Mouse (Mus musculus) myocyte (in vitro differentiated cells): ENCODE measurements at regions not wholly inside any gene's neighbourhood (a gene's known extent, or its start where the extent isn't known, plus 50 kb on each side); places are given as distances from the start of the nearest gene placed in this dataset.

Experiments used
- CEBPB ChIP-seq: IDR thresholded peaks from 2 replicates; pipeline ENCODE4 v1.6.1; 2011; ENCODE audit warnings: mild to moderate bottlenecking, moderate library complexity; ENCODE audit not compliant: poor library complexity, insufficient read depth, severe bottlenecking
- MAX ChIP-seq: IDR thresholded peaks from one replicate; pipeline ENCODE4 v1.6.1; 2011; ENCODE audit warnings: low read depth, mild to moderate bottlenecking, control low read depth
- MYOD1 ChIP-seq, 3 experiments: IDR thresholded peaks; one replicate each; pipeline ENCODE4 v1.6.1; 2011; ENCODE audit warnings: control low read depth in 2 of 3, low read depth in 2 of 3, mild to moderate bottlenecking in 2 of 3, moderate library complexity in 1 of 3; ENCODE audit not compliant: insufficient read length in 2 of 3, control insufficient read depth in 1 of 3
- MYOG ChIP-seq, 3 experiments: IDR thresholded peaks; one replicate each; pipeline ENCODE4 v1.6.1; 2011; ENCODE audit warnings: control low read depth in 2 of 3, low read depth in 2 of 3, mild to moderate bottlenecking in 2 of 3; ENCODE audit not compliant: insufficient read length in 2 of 3, control insufficient read depth in 1 of 3, insufficient read depth in 1 of 3
- POLR2A ChIP-seq: IDR thresholded peaks from one replicate; pipeline ENCODE4 v1.6.1; 2011; ENCODE audit warnings: low read depth, mild to moderate bottlenecking, control low read depth, moderate library complexity; ENCODE audit not compliant: insufficient read length
- POLR2AphosphoS2 ChIP-seq: IDR thresholded peaks from one replicate; pipeline ENCODE4 v1.6.1; 2011; ENCODE audit warnings: low read depth, control low read depth; ENCODE audit not compliant: insufficient read length
- REST ChIP-seq: IDR thresholded peaks from one replicate; pipeline ENCODE4 v1.6.1; 2011; ENCODE audit warnings: mild to moderate bottlenecking, control low read depth, moderate library complexity; ENCODE audit not compliant: insufficient read depth, insufficient read length
- SRF ChIP-seq: IDR thresholded peaks from one replicate; pipeline ENCODE4 v1.6.1; 2011; ENCODE audit warnings: low read depth; ENCODE audit not compliant: control insufficient read depth, insufficient read length
- TCF12 ChIP-seq: IDR thresholded peaks from one replicate; pipeline ENCODE4 v1.6.1; 2011; ENCODE audit warnings: mild to moderate bottlenecking, control low read depth; ENCODE audit not compliant: poor library complexity, insufficient read depth, severe bottlenecking
- TCF3 ChIP-seq: IDR thresholded peaks from one replicate; pipeline ENCODE4 v1.6.1; 2011; ENCODE audit warnings: low read depth, control low read depth; ENCODE audit not compliant: insufficient read length
- USF1 ChIP-seq: IDR thresholded peaks from one replicate; pipeline ENCODE4 v1.6.1; 2011; ENCODE audit warnings: low read depth, mild to moderate bottlenecking, control low read depth, moderate library complexity

- TF ChIP-seq TCF12 (no peak), CEBPB (no peak), USF1 (no peak), POLR2A (no peak), MYOG (IDR thresholded peaks at IDR 0.05; ENCODE audit: control insufficient read depth in 1 of 3, insufficient read depth in 1 of 3, insufficient read length in 2 of 3, low read depth in 2 of 3) (no peak), MAX (no peak), REST (no peak), SRF (no peak), MYOD1 (IDR thresholded peaks at IDR 0.05; ENCODE audit: control insufficient read depth in 1 of 3, insufficient read length in 2 of 3, low read depth in 2 of 3) (no peak), POLR2AphosphoS2 (no peak), TCF3 (no peak)
These were observed 148.8 kb upstream of the Hnrnpa3 start for GRCm38 (mm10) chr2:75510223-75510622.
